Mouse (Mus musculus) spleen, adult 12 weeks (tissue): Measurements from ENCODE around the gene Spata45.
A peak's percentile ranks its signal among the peaks of the same experiment; 100 is the strongest.
"Not testable (repeated sequence)": the region's sequence is repeated elsewhere in the genome, so short reads cannot be mapped to it uniquely, and the experiment has no call there.

Experiments used
- DNase-seq: peaks from one replicate; pipeline ENCODE4 v3.0.0; 2022; ENCODE audit warnings: low spot score

The Spata45 gene

DNA sequence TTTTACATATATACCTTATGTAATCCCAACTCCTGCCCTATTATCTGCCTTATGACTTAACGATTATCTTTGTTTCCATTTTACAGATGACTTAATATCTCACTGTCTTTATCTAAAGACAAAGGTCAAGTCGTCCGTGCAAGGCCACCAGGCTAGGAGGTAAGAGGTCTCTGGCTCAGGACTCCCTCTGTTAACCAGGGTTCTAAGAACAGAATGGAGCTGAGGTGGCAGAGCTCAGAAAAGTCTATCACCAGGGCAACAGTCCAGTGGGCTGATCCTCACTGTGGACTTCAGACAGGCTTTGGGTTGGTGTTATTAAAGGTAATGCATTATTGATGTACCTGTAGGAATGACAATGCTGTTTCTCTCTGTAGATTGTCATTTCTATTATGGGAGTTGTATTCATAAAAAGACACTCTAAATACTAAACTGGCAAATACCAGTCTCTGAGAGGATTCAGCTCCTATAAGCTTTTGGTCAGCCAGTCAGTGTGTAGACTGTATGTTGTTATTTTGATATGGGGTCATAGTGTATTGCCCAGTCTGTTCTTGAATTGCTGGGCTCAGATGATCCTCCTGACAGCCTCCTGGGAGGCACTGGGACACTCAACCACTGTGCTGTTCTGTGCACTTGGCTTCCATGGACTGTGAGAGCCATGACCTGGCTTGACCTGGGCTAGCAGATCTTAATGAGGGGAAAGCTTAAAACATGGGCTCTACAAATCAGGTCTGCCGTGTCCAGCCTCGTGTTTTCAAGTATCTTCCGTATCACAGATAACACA, at the start of gene Spata45:
Spata45 (plus strand) TSS at position 86 of the 781 bp plus-strand sequence.
- DNase-seq, result no peak

DNA sequence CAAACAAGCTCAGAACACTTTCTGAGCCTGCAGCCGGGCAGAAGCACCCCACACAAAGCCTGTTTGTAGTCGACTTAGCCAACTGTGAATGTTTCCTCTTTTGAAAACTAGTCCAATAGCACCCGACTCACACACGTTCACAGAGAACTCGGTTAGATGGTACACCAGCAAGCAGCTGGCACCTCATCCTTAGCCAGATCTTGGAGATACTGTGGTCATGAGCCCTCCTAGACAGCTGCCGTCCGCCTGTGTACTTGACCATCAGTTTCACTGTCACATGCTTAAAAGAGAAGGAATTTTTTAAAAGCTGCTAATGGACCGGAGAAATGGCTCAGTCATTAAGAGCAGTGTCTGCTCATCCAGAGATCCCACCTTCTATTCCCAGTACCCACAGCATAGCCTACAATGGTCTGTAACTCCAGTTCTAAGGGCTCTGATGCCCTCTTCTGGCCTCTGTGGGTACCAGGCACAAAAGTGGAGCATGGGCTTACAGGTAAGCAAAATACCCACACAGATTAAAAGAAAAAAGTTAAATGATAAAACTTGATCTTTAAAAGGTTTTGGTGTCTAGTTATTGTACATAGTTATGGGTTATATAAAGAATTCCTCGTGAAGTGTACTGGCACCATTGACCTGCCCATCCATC, 46.9 kb upstream of the Spata45 start:
- DNase-seq, result no peak

DNA sequence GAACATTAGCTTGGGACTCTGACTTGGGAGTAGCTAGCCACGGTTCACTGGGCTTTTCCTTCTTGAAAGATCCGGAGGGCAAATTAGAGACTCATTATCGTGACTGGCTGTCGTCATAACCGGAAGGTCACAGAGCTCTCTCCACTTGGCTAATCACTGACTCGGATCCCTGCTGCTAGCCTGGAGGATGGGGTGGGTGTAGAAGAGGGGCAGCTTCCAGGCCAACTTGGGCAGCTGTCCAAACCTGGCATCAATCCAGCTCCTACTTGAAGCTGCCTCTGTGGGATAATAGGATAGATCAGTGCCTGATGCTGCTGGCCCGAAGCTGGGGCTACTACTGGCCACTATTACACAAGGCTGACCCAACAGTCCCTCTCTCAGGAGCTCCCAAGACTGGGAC, 40.9 kb upstream of the Spata45 start:
- no peak for DNase-seq

DNA sequence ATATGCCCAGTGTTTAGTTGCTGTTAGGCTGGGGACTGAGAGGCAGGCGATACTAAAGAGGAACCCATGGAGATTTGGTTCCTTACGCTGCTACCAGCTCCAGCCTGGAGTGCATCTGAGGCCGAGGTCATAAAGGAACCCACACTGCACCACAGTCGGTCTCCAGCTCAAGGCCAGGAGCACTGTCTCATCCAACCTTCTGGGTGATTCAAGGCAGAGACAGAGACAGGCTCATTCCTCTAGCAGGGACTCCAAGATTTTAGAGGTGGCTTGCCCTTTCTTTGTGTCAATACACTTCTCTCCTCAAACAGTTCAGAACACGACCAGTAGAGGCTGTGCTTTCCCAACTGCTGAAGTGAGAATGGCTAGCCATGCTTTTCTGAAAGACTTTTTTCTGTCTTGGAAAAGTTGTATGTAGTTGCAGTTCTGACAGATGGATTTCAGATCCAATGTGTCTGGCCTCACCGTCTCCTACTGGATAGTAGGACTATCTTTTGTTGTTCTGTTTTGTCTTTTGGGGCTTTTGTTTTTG, 40.0 kb upstream of the Spata45 start:
- no peak for DNase-seq

- DNase-seq, result no peak
These were observed 38.4 kb upstream of the Spata45 start for GRCm38 (mm10) chr1:190998027-190998426.

DNA sequence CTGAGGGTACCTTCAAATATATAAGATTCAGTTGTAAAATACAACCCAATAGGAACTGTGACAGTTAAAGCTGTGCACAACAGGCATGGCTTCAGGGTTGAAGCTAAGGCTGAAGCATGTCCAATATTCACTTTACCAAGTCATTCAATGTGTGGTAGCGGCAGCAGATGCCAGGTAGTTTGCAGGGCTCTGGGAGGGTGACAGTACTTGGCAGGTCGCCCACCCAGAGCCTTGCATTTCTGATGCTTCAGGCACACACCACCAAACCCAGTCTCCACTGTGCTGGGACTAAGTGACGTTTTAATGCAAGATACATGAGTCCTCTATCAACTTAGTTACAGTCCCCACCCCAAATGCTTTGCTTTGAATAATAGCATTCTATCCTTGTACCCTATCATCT, 35.8 kb upstream of the Spata45 start:
- DNase-seq, result no peak

- DNase-seq, result no peak
These were observed 34.2 kb upstream of the Spata45 start for GRCm38 (mm10) chr1:191002201-191002600.

- DNase-seq, result no peak
These were observed 27.7 kb upstream of the Spata45 start for GRCm38 (mm10) chr1:191008707-191009106.

- DNase-seq, result no peak
These were observed 22.2 kb upstream of the Spata45 start for GRCm38 (mm10) chr1:191014271-191014670.

DNA sequence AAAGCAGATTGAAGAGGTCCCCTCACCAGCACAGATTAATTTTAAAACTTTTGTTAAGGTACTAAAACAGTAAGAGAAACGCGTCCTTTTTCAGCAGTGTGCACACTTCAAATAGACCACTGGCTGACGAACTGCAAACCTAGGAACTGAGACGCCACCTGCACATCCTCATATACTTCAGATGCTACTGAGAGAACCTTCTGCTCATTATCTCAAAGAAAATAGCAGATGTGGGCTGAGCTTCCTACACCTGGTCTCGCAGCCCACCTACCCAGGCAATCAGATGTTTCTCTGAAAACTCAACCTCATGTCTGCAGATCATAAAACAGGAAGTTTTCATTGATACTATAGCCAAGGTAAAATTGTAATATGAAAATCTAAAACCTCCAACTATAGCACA, 16.6 kb upstream of the Spata45 start:
- no peak for DNase-seq

DNA sequence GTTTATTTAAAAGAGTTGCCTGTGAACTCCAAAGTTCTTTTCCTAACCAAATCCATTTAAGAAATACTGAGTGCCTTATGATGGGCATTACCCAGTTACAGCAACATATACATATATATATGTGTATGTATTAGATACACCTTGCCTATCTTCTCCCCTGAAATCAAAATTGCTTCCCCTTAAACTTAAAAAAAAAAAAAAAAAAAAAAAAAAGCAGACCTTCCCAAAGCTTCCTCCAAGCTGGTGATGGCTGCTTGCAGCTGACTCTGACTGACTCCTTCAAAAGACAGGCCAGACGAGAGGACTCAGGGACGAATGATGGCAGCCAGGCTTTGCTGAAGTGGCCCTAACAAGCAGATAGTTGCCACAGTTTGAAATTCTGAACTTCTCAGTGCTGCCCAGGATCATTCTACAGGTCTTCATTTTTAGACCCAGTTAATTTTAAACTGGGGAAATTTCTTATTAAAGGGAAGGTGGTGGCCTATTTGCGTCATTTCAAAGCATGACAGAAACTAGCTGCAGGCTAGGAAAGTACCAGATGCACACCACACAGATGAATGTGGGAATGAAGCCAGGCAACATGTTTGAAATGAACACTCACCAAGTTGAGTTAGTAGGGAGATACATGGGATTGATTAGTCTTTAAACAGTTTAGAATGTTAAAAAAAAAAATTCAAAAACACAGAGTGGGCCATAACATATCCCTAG, 16.1 kb upstream of the Spata45 start:
- no peak for DNase-seq

- no peak for DNase-seq
These were observed 15.4 kb upstream of the Spata45 start for GRCm38 (mm10) chr1:191021016-191021415.

- DNase-seq, result no peak
These were observed 13.3 kb upstream of the Spata45 start for GRCm38 (mm10) chr1:191023140-191023539.

GRCm38 (mm10) chr1:191023806-191024205, 12.6 kb upstream of the Spata45 start:
- not testable (repeated sequence) for DNase-seq

DNA sequence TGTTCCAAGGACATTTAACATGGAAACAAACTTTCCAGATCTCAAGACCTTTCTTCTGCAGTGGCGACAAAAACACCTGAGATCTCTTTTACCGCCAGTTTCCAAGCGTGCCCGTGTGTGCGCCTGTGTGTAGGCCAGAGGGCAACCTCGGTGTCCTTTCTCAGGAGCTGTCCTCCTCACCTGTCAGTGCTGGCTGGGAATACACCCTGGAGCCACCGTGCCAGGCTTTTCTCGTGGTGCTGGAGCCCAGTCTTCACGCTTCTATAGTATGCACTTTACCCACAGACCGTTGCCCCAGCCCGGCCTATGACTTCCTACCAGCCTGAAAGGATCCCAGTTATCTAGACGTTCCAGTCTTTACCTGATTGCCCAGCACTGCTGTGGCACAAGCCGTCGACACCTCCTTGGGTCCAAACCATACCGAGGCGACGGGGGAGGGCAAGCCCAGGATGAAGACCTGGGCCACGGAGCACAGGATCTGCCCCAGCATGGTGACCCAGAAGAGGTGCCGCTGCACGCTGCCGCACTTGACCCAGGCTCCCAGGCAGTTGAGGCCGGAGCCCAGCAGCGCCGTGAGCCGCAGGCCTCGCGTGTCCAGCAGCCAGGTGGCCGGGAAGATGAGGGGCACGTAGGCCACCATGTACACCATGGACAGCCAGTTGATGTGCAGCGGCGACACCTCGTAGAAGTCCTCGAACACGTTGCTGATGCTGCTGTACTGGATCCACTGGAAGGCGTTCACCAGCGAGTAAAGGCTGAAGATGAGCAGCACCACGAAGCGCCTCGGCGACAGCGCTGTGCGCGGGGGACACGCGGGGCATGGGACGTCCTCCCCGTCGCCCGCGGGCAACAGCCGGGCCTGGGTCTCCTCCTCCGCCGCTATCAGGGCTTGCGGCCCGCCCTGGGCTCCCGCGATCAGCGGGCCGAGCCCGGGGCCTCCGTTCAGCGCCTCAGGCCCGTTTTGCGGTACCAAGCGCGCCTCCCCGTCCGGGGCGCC, 11.1 kb upstream of the Spata45 start:
- no peak for DNase-seq

DNA sequence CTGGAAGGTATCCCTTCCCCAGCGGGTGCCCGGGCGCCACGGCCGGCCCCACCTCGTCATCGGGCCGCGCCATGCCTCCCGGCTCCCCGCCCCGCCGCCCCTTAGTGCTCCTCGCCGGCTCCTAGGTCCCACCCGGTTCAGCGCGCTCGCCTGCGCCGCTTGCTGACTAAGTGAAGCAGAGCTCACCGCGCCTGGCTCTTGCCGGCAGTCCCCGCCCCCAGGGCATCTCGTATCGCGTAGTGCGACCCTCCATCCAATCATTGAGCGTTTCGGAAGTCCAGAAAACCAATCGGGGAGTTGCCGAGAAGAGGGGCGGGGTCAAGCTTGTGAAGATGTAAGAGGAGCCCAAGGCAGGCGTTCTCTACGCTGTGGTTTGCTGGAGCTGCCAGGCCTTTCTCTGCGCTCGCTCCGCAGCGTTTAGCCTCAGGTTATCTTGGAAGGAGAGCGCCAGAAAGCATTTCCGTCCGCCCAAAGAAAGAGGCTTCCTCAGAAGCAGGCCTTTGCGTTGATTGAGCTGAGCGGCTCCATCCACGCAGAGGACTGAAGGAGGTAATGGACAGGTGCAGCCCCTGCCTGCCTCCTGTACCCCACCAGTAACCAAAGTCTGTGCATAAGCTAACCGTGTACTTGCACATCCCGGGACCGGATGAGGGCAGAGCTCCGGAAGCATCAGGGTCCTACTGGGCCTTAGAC, 10.3 kb upstream of the Spata45 start, which contains the start of gene Flvcr1:
Flvcr1 (minus strand) TSS at position 138 of the 693 bp plus-strand sequence.
- peak; percentile 93 for DNase-seq

- no peak for DNase-seq
These were observed 6.3 kb upstream of the Spata45 start for GRCm38 (mm10) chr1:191030182-191030581.

DNA sequence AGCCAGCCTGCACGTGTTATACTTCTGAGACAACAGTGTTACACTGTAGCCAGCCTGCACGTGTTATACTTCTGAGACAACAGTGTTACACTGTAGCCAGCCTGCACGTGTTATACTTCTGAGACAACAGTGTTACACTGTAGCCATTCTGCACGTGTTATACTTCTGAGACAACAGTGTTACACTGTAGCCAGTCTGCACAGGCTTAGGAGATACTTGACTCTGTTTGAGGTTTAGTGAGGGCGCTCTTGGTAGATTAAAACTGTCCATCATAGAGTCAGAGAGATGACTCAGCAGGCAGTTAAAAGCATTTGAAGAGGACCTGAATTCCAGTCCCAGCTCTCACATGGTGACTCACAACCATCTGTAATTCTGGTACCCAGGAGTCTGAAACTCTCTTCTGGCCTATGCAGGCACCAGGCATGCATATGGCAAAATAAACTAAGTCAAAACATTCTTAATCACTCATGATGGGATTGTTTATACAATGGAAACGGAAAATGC, 5.5 kb upstream of the Spata45 start:
- not testable (repeated sequence) for DNase-seq

GRCm38 (mm10) chr1:191035649-191036048, 790 bp upstream of the Spata45 start:
- no peak for DNase-seq

- DNase-seq, result no peak
These were observed 1.6 kb downstream of the Spata45 start for GRCm38 (mm10) chr1:191037999-191038398.

- no peak for DNase-seq
These were observed 4.9 kb downstream of the Spata45 start for GRCm38 (mm10) chr1:191041352-191041751.
